Mouse (Mus musculus) C2C12 (cell line): ENCODE results near the gene Pomc.

Experiments
- CTCF ChIP-seq: IDR thresholded peaks from one replicate; pipeline ENCODE4 v1.5.1; 2011; ENCODE audit not compliant: control insufficient read depth, insufficient read depth, insufficient read length
- MAX ChIP-seq: IDR thresholded peaks from one replicate; pipeline ENCODE4 v1.6.1; 2011; ENCODE audit warnings: mild to moderate bottlenecking, control low read depth

GRCm38 (mm10) chr12:3981350-3982131 lies 26.8 kb downstream of the Pomc start:
- no peak for TF ChIP-seq CTCF
- no peak for TF ChIP-seq MAX
